ENCODE assay signal across 26 mouse cellular contexts in genomic region chr4:118537801-118538200, GRCm38 (mm10). TPM values are rescaled to one million over a fixed set of nuclear protein-coding genes. Genes with fewer than 3 reads are reported as not detected.
DNase-seq lines count a peak whose midpoint lies in the region; ATAC-seq and TF ChIP-seq lines count a peak whose summit lies in the region.
"Had no signal": no experiment of that assay in that cellular context is flagged by ENCODE, and none has a peak within 500 bp of the region (broad histone marks: within the 10 kb centered on the region; RNA-seq: fewer than 3 reads in every experiment).

No protein-coding gene starts in this region.

- no peak for TF ChIP-seq POLR2A in kidney, adult 2 months (IDR thresholded peaks at IDR 0.05; ENCODE audit: low read depth, low read length)

- peaks cover 32% of the 10 kb centered on the region for H3K4me1 ChIP-seq in kidney, adult 2 months (ENCODE audit: control insufficient read depth, insufficient read depth, low read length)
- peaks cover 13% of the 10 kb centered on the region for H3K4me1 ChIP-seq in kidney, embryonic 16.5 days (ENCODE audit: insufficient read depth, low read length)

- no peaks in the 10 kb centered on the region for H3K27me3 ChIP-seq in kidney, adult 2 months (replicated peaks; ENCODE audit: control insufficient read depth, insufficient read depth, low read length)
- H3K27me3 ChIP-seq in kidney, embryonic 16.5 days (ENCODE audit: insufficient read depth, low read length), result no peaks in the 10 kb centered on the region
- H3K27me3 ChIP-seq: embryonic facial prominence, embryonic 15.5 days had no signal

- intact Hi-C loops in gastrocnemius, adult 2 months (cut with DNase I), result no loop called here

- H3K36me3 ChIP-seq in kidney, adult 2 months (ENCODE audit: control insufficient read depth, insufficient read depth, low read length), result no peaks in the 10 kb centered on the region
- H3K36me3 ChIP-seq in kidney, embryonic 16.5 days (ENCODE audit: insufficient read depth, low read length), result no peaks in the 10 kb centered on the region
- H3K36me3 ChIP-seq: embryonic facial prominence, embryonic 15.5 days; forebrain, embryonic 10.5 days; heart, embryonic 10.5 days; hindbrain, embryonic 13.5 days had no signal

- no peak for ATAC-seq in kidney, embryonic 16.5 days (ENCODE audit: low FRiP score, low TSS enrichment)
- ATAC-seq: forebrain, embryonic 14.5 days had no signal

- H3K27ac ChIP-seq in kidney, adult 2 months (ENCODE audit: insufficient read depth, low read depth, low read length), result peak overlapping the region; percentile 87
- H3K27ac ChIP-seq in kidney, embryonic 16.5 days (ENCODE audit: low read length), result peak overlapping the region; percentile 27; the same call in 1 of the 2 replicates
- no peak overlapping the region for H3K27ac ChIP-seq in gastrocnemius, adult 2 months
- H3K27ac ChIP-seq: embryonic facial prominence, embryonic 15.5 days; forebrain, embryonic 10.5 days; heart, embryonic 10.5 days; hindbrain, embryonic 13.5 days had no signal

- TF ChIP-seq CTCF in kidney, adult 2 months (conservative IDR thresholded peaks at IDR 0.05; ENCODE audit: insufficient read depth, insufficient read length, low read depth, low read length), result no peak
- no peak for TF ChIP-seq CTCF in gastrocnemius, adult 2 months (IDR thresholded peaks at IDR 0.05)

- peak overlapping the region; percentile 39 for H3K4me3 ChIP-seq in kidney, adult 2 months (ENCODE audit: insufficient read depth, low read depth, low read length)
- no peak overlapping the region for H3K4me3 ChIP-seq in kidney, embryonic 16.5 days (ENCODE audit: low read length)
- H3K4me3 ChIP-seq in gastrocnemius, adult 2 months, result no peak overlapping the region
- H3K4me3 ChIP-seq: embryonic facial prominence, embryonic 15.5 days; erythroblast, embryonic 14.5 days; forebrain, embryonic 10.5 days; heart, embryonic 10.5 days; hindbrain, embryonic 13.5 days had no signal

- no peak overlapping the region for H3K4me2 ChIP-seq in kidney, embryonic 16.5 days (replicated peaks; ENCODE audit: low read depth, low read length)
- H3K4me2 ChIP-seq: embryonic facial prominence, embryonic 15.5 days; hindbrain, embryonic 13.5 days had no signal

- H3K9me3 ChIP-seq in kidney, embryonic 16.5 days (ENCODE audit: low read length), result no peaks in the 10 kb centered on the region
- H3K9me3 ChIP-seq: embryonic facial prominence, embryonic 15.5 days; forebrain, embryonic 10.5 days; heart, embryonic 10.5 days; hindbrain, embryonic 13.5 days had no signal

- WGBS in kidney, adult 2 months, result 28% methylated on average over 6 of the region's 6 CpGs
- WGBS in kidney, embryonic 16.5 days, result 30% methylated on average over 6 of the region's 6 CpGs

- peak; percentile 65 for DNase-seq in kidney, adult 11 months
- DNase-seq in kidney, postnatal 4 days, result no peak
- DNase-seq in kidney, adult 2 months, result peak; percentile 85
- DNase-seq in kidney, postnatal 25 days, result peak; percentile 59 to 62
- no peak for DNase-seq in gastrocnemius, adult 2 months
- DNase-seq in embryo, embryonic 10.5 days (ENCODE audit: low spot score), result no peak
- DNase-seq in c-Kit-positive CD71-positive TER-119-positive erythroid progenitor cells, embryonic 14.5 days (ENCODE audit: low spot score), result no peak
- DNase-seq: adrenal gland, postnatal 14 days; cerebellum, adult 2 months; cerebellum, postnatal 10 days; embryo, embryonic 11 days; gastrocnemius, postnatal 10 days; heart, adult 18-20 months; heart, postnatal 10 days had no signal

- H3K9ac ChIP-seq in kidney, embryonic 16.5 days (replicated peaks; ENCODE audit: low read length), result no peak overlapping the region; the same call in 1 of the 2 replicates
- H3K9ac ChIP-seq: embryonic facial prominence, embryonic 15.5 days; hindbrain, embryonic 13.5 days had no signal

RNA-seq across cellular contexts. Expression of gene Tmem125, which starts 6.0 kb away (rescaled TPM):
- polyA plus RNA-seq in kidney, adult 2 months (2012; rRNA removed), result 30.3 and 44.7 TPM in 2 replicates
- polyA plus RNA-seq in kidney, embryonic 16.5 days (2015; fragmentation: Nextera tagmentation; extraction: Ambion mirVana), result 8.0 and 8.9 TPM in 2 replicates
- total RNA-seq in gastrocnemius, adult 2 months (2021), result not detected
- total RNA-seq: heart, adult 18-20 months; hematopoietic stem cell, adult 5-6 weeks had no signal
- polyA plus RNA-seq: C2C12; erythroblast, embryonic 14.5 days; forebrain, embryonic 14.5 days had no signal

RNA-seq across cellular contexts. Expression of gene 2610528J11Rik, which starts 11.0 kb away (rescaled TPM):
- 166 and 182 TPM in 2 replicates for polyA plus RNA-seq in kidney, adult 2 months (2012; rRNA removed)
- polyA plus RNA-seq in kidney, embryonic 16.5 days (2015; fragmentation: Nextera tagmentation; extraction: Ambion mirVana), result 30.1 and 33.1 TPM in 2 replicates
- total RNA-seq in gastrocnemius, adult 2 months (2021), result not detected
- total RNA-seq: gastrocnemius, postnatal 10 days; gastrocnemius, postnatal 4 days; heart, adult 18-20 months; heart, postnatal 10 days; hematopoietic stem cell, adult 5-6 weeks; MEL had no signal
- polyA plus RNA-seq: C2C12; cerebellum, adult 2 months; forebrain, embryonic 14.5 days; heart, embryonic 14.5 days; hindbrain, embryonic 13.5 days had no signal

RNA-seq across cellular contexts. Expression of gene Tie1, which starts 47.9 kb away (rescaled TPM):
- 44.5 and 51.8 TPM in 2 replicates for polyA plus RNA-seq in kidney, adult 2 months (2012; rRNA removed)
- polyA plus RNA-seq in kidney, embryonic 16.5 days (2015; fragmentation: Nextera tagmentation; extraction: Ambion mirVana), result 65.3 and 66.4 TPM in 2 replicates
- total RNA-seq in gastrocnemius, adult 2 months (2021), result 10 to 100 TPM; 12.6 to 18.5 TPM
- total RNA-seq: MEL had no signal
- polyA plus RNA-seq: C2C12 had no signal

Comparison
In these comparisons a context has a peak if more than half of its experiments do, and no peak if none do; other contexts are left out.
1. DNase-seq: peak in kidney, adult 11 months (single experiment), kidney, adult 2 months (single experiment) and kidney, postnatal 25 days (2 of 2); none in kidney, postnatal 4 days (0 of 2), gastrocnemius, adult 2 months (single experiment), embryo, embryonic 10.5 days (single experiment) and c-Kit-positive CD71-positive TER-119-positive erythroid progenitor cells, embryonic 14.5 days (single experiment).